Mouse (Mus musculus) c-Kit-negative CD71-positive TER-119-positive erythroid progenitor cells, embryonic 14.5 days (primary cell): ENCODE data around the gene Hist1h2bg.
"Not testable (repeated sequence)": the region's sequence is repeated elsewhere in the genome, so short reads cannot be mapped to it uniquely, and the experiment has no call there.

Experiments
- DNase-seq: peaks from one replicate; pipeline ENCODE4 v3.0.0-alpha.2; 2013; ENCODE audit warnings: low read depth, low spot score

The Hist1h2bg gene

GRCm38 (mm10) chr13:23561883-23562659 is 9.1 kb upstream of the Hist1h2bg start, which contains the start of gene Hist1h3e:
TSS of gene Hist1h3e (minus strand) at chr13:23562369.
- peak; percentile 94 for DNase-seq

GRCm38 (mm10) chr13:23562699-23563462 is 8.3 kb upstream of the Hist1h2bg start:
- DNase-seq = no peak

GRCm38 (mm10) chr13:23564482-23564881 is 6.7 kb upstream of the Hist1h2bg start:
- no peak for DNase-seq

- peak; percentile 49 for DNase-seq
These were observed 755 bp upstream of the Hist1h2bg start for GRCm38 (mm10) chr13:23570261-23571021.

- DNase-seq = peak; percentile 57
These were observed 465 bp downstream of the Hist1h2bg start for GRCm38 (mm10) chr13:23571504-23572217.

- DNase-seq = peak; percentile 62
These were observed 1.2 kb downstream of the Hist1h2bg start for GRCm38 (mm10) chr13:23572218-23573033.

- DNase-seq = peak; percentile 47
These were observed 2.1 kb downstream of the Hist1h2bg start for GRCm38 (mm10) chr13:23573034-23573897.

- DNase-seq = peak; percentile 99
These were observed 2.8 kb downstream of the Hist1h2bg start, which contains the start of the genes Hist1h2bf and Hist1h2ad for GRCm38 (mm10) chr13:23573898-23574524. TSS of gene Hist1h2bf (minus strand) at chr13:23574196. TSS of gene Hist1h2ad (plus strand) at chr13:23574381.

- DNase-seq = peak; percentile 49
These were observed 3.5 kb downstream of the Hist1h2bg start for GRCm38 (mm10) chr13:23574546-23575170.

- DNase-seq = peak; percentile 88
These were observed 4.2 kb downstream of the Hist1h2bg start, which contains the start of gene Hist1h3d for GRCm38 (mm10) chr13:23575271-23575851. TSS of gene Hist1h3d (plus strand) at chr13:23575763.

GRCm38 (mm10) chr13:23575864-23576313 is 4.7 kb downstream of the Hist1h2bg start:
- not testable (repeated sequence) for DNase-seq

- peak; percentile 50 for DNase-seq
These were observed 5.2 kb downstream of the Hist1h2bg start for GRCm38 (mm10) chr13:23576351-23576881.

- DNase-seq = peak; percentile 40
These were observed 5.9 kb downstream of the Hist1h2bg start for GRCm38 (mm10) chr13:23576906-23577639.

GRCm38 (mm10) chr13:23577835-23578234 is 6.6 kb downstream of the Hist1h2bg start:
- DNase-seq = no peak

GRCm38 (mm10) chr13:23581408-23582218 is 10.4 kb downstream of the Hist1h2bg start, which contains the start of gene Hist1h4d:
TSS of gene Hist1h4d (plus strand) at chr13:23581598.
- peak; percentile 95 for DNase-seq
